Mouse (Mus musculus) natural killer cell, adult 2 months (primary cell): ENCODE results near the gene Cbr4.

Source experiments
- DNase-seq, 2 experiments: peaks; one replicate each; pipeline ENCODE4 v3.0.0; 2022; ENCODE audit warnings: low spot score in 2 of 2

The Cbr4 gene

GRCm38 (mm10) chr8:61550006-61550748 is 62.6 kb downstream of the Cbr4 start:
- no peak for DNase-seq

GRCm38 (mm10) chr8:61552221-61552620 is 64.7 kb downstream of the Cbr4 start:
- DNase-seq: no peak

GRCm38 (mm10) chr8:61552755-61553402 is 65.3 kb downstream of the Cbr4 start:
- DNase-seq: no peak

GRCm38 (mm10) chr8:61555343-61555742 is 67.8 kb downstream of the Cbr4 start:
- no peak for DNase-seq

GRCm38 (mm10) chr8:61556219-61556618 is 68.7 kb downstream of the Cbr4 start:
- DNase-seq: no peak
